Mouse (Mus musculus): ENCODE results near the gene Cenpt.

The Cenpt gene

GRCm38 (mm10) chr8:105805346-105805745, 47.7 kb downstream of the Cenpt start:
- no peak for DNase-seq

DNA sequence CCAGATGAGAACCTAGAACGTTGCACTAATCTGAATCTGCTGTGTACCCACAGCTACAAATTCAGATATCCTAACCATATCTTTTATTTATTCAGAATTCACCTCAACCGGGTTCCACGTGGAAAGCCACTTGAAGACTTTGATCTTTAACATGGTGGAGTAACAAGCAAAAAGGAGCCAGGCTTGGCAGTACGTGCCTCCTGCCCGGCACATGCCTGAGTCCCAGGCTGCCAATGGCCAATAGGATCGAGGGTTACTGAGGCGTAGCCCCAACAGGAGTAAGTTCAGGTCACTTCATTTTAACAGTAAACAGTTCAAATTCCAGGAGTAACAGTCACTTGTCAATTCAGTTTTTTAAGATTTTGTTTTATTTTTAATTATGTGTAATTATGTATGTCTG, 48.3 kb downstream of the Cenpt start:
- DNase-seq = peak; percentile 83

DNA sequence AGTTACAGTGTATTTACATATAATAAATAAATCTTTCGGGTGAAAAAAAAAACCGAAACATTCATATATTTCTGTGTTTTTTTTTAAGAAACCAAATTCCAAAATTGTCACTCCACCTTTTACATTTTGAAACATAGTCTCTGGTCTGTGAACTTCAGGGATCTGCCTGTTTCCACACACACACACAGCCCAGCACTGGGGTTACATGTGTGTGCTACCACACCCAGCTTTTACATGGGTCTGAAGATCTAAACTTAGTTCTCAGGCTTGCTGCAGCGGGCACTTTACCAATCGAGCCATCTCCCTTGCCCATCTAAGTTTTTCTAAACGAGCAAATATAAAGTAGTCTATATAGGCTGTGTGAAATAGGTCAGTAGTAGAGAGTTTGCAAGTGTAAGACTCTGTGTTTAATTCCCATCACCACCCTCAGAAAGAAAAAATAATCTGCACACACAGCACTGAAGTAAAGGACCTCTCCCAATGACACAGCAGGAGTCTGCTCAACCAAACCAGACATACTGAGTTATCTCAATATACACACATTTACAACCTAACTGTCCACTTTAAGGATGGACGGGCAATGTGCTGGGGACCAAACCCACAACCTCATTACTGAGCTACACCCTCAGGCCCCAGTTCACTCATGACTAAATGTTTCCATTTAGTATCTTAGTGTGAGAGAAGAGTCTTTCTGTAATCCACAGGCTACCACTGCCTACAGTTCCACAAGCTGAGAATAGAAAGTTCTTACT, 51.7 kb downstream of the Cenpt start:
- DNase-seq = no peak

DNA sequence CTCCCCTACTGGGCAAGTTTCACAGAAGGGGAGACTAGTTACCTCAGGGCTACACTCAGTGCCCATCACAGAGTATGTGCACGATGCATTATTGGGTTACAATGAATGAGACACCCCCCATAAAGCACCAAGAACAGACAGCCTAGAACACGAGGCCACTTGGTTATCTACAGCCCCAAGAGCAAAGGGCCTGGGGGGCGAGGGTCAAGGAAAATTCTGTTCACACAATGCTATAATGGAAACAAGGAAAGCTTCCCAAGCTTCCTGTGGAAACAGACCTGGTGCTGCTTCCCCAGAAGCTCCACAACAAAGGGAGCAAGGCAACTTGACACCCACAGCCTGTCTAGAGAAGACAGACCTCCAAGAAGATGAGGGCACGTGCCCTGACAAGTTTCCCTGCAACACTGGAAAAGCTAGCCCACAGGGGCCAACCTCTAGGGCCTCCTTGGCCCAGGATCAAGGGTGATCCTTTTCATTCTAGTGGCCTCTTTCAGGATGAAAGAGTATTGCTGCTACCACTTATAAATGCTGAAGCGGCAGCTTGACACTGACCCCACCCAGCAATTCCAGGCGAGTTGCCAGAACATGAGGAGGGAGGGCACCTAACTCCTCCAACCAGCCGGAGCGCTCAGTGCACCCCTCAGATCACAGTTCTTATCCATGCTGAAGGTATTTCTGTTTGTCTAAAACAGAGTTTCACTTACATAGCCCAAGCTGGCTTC, 53.8 kb downstream of the Cenpt start:
- peak; percentile 88 for DNase-seq

DNA sequence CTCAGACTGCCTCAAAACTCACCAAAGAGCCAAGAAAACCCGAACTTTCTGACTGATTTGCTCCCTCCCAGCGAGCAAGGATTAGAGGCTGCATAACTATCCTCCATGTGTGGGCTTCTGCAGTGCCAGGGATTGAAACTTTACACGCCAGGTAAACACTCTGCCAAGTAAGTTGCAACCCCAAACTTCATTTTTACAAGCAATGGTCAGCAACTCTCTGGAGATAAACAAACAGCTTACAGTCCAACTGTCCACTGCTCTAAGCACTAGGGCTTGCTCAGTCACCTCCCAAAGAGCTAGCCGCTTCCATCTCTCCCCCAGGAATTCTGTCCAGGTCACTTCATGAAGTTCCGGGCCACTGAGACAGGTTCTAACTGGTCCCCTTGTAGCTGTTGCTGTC, 54.7 kb downstream of the Cenpt start:
- no peak for DNase-seq

DNA sequence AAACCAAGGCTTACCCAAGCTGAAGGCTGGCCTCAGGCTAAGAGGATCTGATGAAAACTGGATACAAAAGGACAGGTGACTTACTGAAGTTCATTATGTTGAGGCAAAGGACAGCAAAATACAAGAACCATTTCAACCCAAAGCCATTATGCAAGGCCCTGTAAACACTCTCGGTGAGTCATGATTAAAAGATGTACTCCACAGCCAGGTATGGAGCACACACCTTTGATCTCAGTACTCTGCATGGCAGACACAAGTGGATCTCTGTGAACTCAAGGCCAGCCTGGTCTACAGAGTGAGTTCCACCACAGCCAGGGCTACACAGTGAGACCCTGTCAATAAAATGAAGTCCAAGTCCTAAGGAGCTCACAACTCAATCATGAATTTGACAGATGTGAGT, 57.3 kb downstream of the Cenpt start:
- DNase-seq = no peak
